Mouse (Mus musculus): ENCODE measurements around the gene Tspan6. TPM values are rescaled to one million over a fixed set of nuclear protein-coding genes. Genes with fewer than 3 reads are reported as not detected.
A peak's percentile ranks its signal among the peaks of the same experiment; 100 is the strongest.

Gene Tspan6
- 1 to 10 TPM; 2.5 to 4.3 TPM for total RNA-seq (2021)
- long read RNA-seq, experiment 1, transcript Tspan6-201 (8 exons, 1,765 nt) = major isoform, 7 of 8 reads
- long read RNA-seq, experiment 1, partial matches to known transcripts = 0 of 8 reads
- long read RNA-seq, experiment 1, other reads (novel, unspliced or antisense) = 1 of 8 reads
- long read RNA-seq, experiment 2, transcript Tspan6-201 (8 exons, 1,765 nt) = major isoform, 7 of 7 reads
- long read RNA-seq, experiment 2, partial matches to known transcripts = 0 of 7 reads
- long read RNA-seq, experiment 2, other reads (novel, unspliced or antisense) = 0 of 7 reads

GRCm38 (mm10) chrX:133898014-133898542 is at the start of gene Tspan6:
TSS of gene Tspan6 (minus strand) at chrX:133898429.
- DNase-seq = peak; percentile 57 to 70
- intact Hi-C loops (cut with DNase I) = loop anchor here (5.0 kb wide), 1 partner anchor 111 kb away; no protein-coding TSS in a partner anchor

GRCm38 (mm10) chrX:133947427-133947826 is 49.2 kb upstream of the Tspan6 start:
- DNase-seq = no peak
- intact Hi-C loops (cut with DNase I) = loop anchor here (1.0 kb wide), 1 partner anchor 71 kb away; no protein-coding TSS in a partner anchor

GRCm38 (mm10) chrX:133939561-133939960 is 41.3 kb upstream of the Tspan6 start:
- intact Hi-C loops (cut with DNase I) = no loop called here

GRCm38 (mm10) chrX:133936605-133937225 is 38.5 kb upstream of the Tspan6 start:
- intact Hi-C loops (cut with DNase I) = no loop called here
- no peak for DNase-seq

More at GRCm38 (mm10) chrX:133939561-133939960, 41.3 kb upstream of the Tspan6 start:
- no peak for DNase-seq

GRCm38 (mm10) chrX:133931302-133932013 is 33.2 kb upstream of the Tspan6 start:
- intact Hi-C loops (cut with DNase I) = loop anchor here (5.0 kb wide), 1 partner anchor 91 kb away; no protein-coding TSS in a partner anchor
- no peak for DNase-seq

- DNase-seq = no peak
- intact Hi-C loops (cut with DNase I) = no loop called here
These were observed 28.5 kb upstream of the Tspan6 start for GRCm38 (mm10) chrX:133926760-133927159.

GRCm38 (mm10) chrX:133921187-133921586 is 23.0 kb upstream of the Tspan6 start:
- DNase-seq = no peak
- intact Hi-C loops (cut with DNase I) = no loop called here

- intact Hi-C loops (cut with DNase I) = no loop called here
- DNase-seq = no peak
These were observed 16.0 kb upstream of the Tspan6 start for GRCm38 (mm10) chrX:133914219-133914618.

- DNase-seq = no peak
- intact Hi-C loops (cut with DNase I) = no loop called here
These were observed 14.8 kb upstream of the Tspan6 start for GRCm38 (mm10) chrX:133913006-133913405.

- no peak for DNase-seq
- intact Hi-C loops (cut with DNase I) = no loop called here
These were observed 13.3 kb upstream of the Tspan6 start for GRCm38 (mm10) chrX:133911397-133912103.

GRCm38 (mm10) chrX:133908261-133908660 is 10.0 kb upstream of the Tspan6 start, which contains the start of gene Srpx2:
TSS of gene Srpx2 (plus strand) at chrX:133908426.
- DNase-seq = no peak

GRCm38 (mm10) chrX:133888111-133888510 is 10.1 kb downstream of the Tspan6 start:
- no peak for DNase-seq
- intact Hi-C loops (cut with DNase I) = no loop called here

More at GRCm38 (mm10) chrX:133908261-133908660, 10.0 kb upstream of the Tspan6 start, which contains the start of gene Srpx2:
- intact Hi-C loops (cut with DNase I) = no loop called here

- intact Hi-C loops (cut with DNase I) = no loop called here
- DNase-seq = no peak
These were observed 10.9 kb downstream of the Tspan6 start for GRCm38 (mm10) chrX:133887308-133887707.

- intact Hi-C loops (cut with DNase I) = no loop called here
- no peak for DNase-seq
These were observed 28.5 kb downstream of the Tspan6 start for GRCm38 (mm10) chrX:133869743-133870142.

GRCm38 (mm10) chrX:133853637-133854036 is 44.6 kb downstream of the Tspan6 start:
- DNase-seq = no peak
- intact Hi-C loops (cut with DNase I) = no loop called here

GRCm38 (mm10) chrX:133850680-133851079 is 47.5 kb downstream of the Tspan6 start, which contains the start of gene Tnmd:
TSS of gene Tnmd (plus strand) at chrX:133850980.
- intact Hi-C loops (cut with DNase I) = no loop called here
- DNase-seq = no peak

Data from gastrocnemius, postnatal 36 days (tissue).